Mouse (Mus musculus): ENCODE results near the gene Asic2.

GRCm38 (mm10) chr11:81405951-81406350, 562.3 kb downstream of the Asic2 start:
- no peak for TF ChIP-seq GATA1 (IDR thresholded peaks at IDR 0.05; ENCODE audit: low read length)
- no peak for TF ChIP-seq TAL1 (IDR thresholded peaks at IDR 0.05; ENCODE audit: low read length)
